Mouse (Mus musculus): ENCODE results near the gene Ctsd.

- TF ChIP-seq USF1 (IDR thresholded peaks at IDR 0.05; ENCODE audit: low read depth) (no peak), MAX (IDR thresholded peaks at IDR 0.05) (no peak), CTCF (IDR thresholded peaks at IDR 0.05; ENCODE audit: control insufficient read depth, insufficient read depth, insufficient read length) (peak; percentile 60)
These were observed 49.5 kb upstream of the Ctsd start for GRCm38 (mm10) chr7:142437324-142437723.
